Mouse (Mus musculus): Measurements from ENCODE around the gene Slc30a7. TPM values are rescaled to one million over a fixed set of nuclear protein-coding genes. Genes with fewer than 3 reads are reported as not detected.

Gene Slc30a7
- total RNA-seq (2015; ENCODE audit: low replicate concordance) (2.9 and 17.3 TPM in 2 replicates), total RNA-seq (2017; ENCODE audit: low replicate concordance) (1.8 and 2.4 TPM in 2 replicates)

GRCm38 (mm10) chr3:116006978-116007940 lies at the start of gene Slc30a7, which contains the start of gene Extl2:
Gene Slc30a7 (minus strand): TSS chr3:116007406.
Gene Extl2 (plus strand): TSS chr3:116007462.
- ATAC-seq (replicated peaks; ENCODE audit: low FRiP score, poor library complexity, severe bottlenecking) = peak; percentile 95

- no peak for ATAC-seq (replicated peaks; ENCODE audit: low FRiP score, poor library complexity, severe bottlenecking)
These were observed 39.8 kb upstream of the Slc30a7 start for GRCm38 (mm10) chr3:116047034-116047433.

GRCm38 (mm10) chr3:116046000-116046399 lies 38.8 kb upstream of the Slc30a7 start:
- no peak for ATAC-seq (replicated peaks; ENCODE audit: low FRiP score, poor library complexity, severe bottlenecking)

- no peak for ATAC-seq (replicated peaks; ENCODE audit: low FRiP score, poor library complexity, severe bottlenecking)
These were observed 33.6 kb upstream of the Slc30a7 start for GRCm38 (mm10) chr3:116040776-116041175.

GRCm38 (mm10) chr3:116033871-116034222 lies 26.6 kb upstream of the Slc30a7 start:
- no peak for ATAC-seq (replicated peaks; ENCODE audit: low FRiP score, poor library complexity, severe bottlenecking)

- ATAC-seq (replicated peaks; ENCODE audit: low FRiP score, poor library complexity, severe bottlenecking) = no peak
These were observed 26.1 kb upstream of the Slc30a7 start for GRCm38 (mm10) chr3:116033218-116033870.

- ATAC-seq (replicated peaks; ENCODE audit: low FRiP score, poor library complexity, severe bottlenecking) = no peak
These were observed 23.1 kb upstream of the Slc30a7 start for GRCm38 (mm10) chr3:116030152-116030788.

GRCm38 (mm10) chr3:116026996-116027395 lies 19.8 kb upstream of the Slc30a7 start:
- ATAC-seq (replicated peaks; ENCODE audit: low FRiP score, poor library complexity, severe bottlenecking) = no peak

GRCm38 (mm10) chr3:116025701-116026100 lies 18.5 kb upstream of the Slc30a7 start:
- ATAC-seq (replicated peaks; ENCODE audit: low FRiP score, poor library complexity, severe bottlenecking) = no peak

- no peak for ATAC-seq (replicated peaks; ENCODE audit: low FRiP score, poor library complexity, severe bottlenecking)
These were observed 17.5 kb upstream of the Slc30a7 start for GRCm38 (mm10) chr3:116024669-116025068.

- no peak for ATAC-seq (replicated peaks; ENCODE audit: low FRiP score, poor library complexity, severe bottlenecking)
These were observed 17.0 kb upstream of the Slc30a7 start for GRCm38 (mm10) chr3:116024236-116024635.

- ATAC-seq (replicated peaks; ENCODE audit: low FRiP score, poor library complexity, severe bottlenecking) = no peak
These were observed 11.9 kb upstream of the Slc30a7 start for GRCm38 (mm10) chr3:116019136-116019535.

GRCm38 (mm10) chr3:116018606-116019005 lies 11.4 kb upstream of the Slc30a7 start:
- ATAC-seq (replicated peaks; ENCODE audit: low FRiP score, poor library complexity, severe bottlenecking) = no peak

- no peak for ATAC-seq (replicated peaks; ENCODE audit: low FRiP score, poor library complexity, severe bottlenecking)
These were observed 8.9 kb upstream of the Slc30a7 start for GRCm38 (mm10) chr3:116016116-116016515.

GRCm38 (mm10) chr3:116014901-116015300 lies 7.7 kb upstream of the Slc30a7 start:
- no peak for ATAC-seq (replicated peaks; ENCODE audit: low FRiP score, poor library complexity, severe bottlenecking)

GRCm38 (mm10) chr3:116009622-116010344 lies 2.6 kb upstream of the Slc30a7 start:
- no peak for ATAC-seq (replicated peaks; ENCODE audit: low FRiP score, poor library complexity, severe bottlenecking)

- ATAC-seq (replicated peaks; ENCODE audit: low FRiP score, poor library complexity, severe bottlenecking) = peak; percentile 21; the same call in 1 of the 2 replicates
These were observed 785 bp upstream of the Slc30a7 start for GRCm38 (mm10) chr3:116007941-116008440.

GRCm38 (mm10) chr3:116006284-116006977 lies 775 bp downstream of the Slc30a7 start:
- ATAC-seq (replicated peaks; ENCODE audit: low FRiP score, poor library complexity, severe bottlenecking) = peak; percentile 39; the same call in 1 of the 2 replicates

GRCm38 (mm10) chr3:115996929-115997328 lies 10.3 kb downstream of the Slc30a7 start:
- no peak for ATAC-seq (replicated peaks; ENCODE audit: low FRiP score, poor library complexity, severe bottlenecking)

All from erythroid progenitor cell, adult 5-6 weeks (primary cell).